Mouse (Mus musculus): ENCODE data around the gene Retnla.
"Not testable (repeated sequence)": the region's sequence is repeated elsewhere in the genome, so short reads cannot be mapped to it uniquely, and the experiment has no call there.

Gene Retnla

DNA sequence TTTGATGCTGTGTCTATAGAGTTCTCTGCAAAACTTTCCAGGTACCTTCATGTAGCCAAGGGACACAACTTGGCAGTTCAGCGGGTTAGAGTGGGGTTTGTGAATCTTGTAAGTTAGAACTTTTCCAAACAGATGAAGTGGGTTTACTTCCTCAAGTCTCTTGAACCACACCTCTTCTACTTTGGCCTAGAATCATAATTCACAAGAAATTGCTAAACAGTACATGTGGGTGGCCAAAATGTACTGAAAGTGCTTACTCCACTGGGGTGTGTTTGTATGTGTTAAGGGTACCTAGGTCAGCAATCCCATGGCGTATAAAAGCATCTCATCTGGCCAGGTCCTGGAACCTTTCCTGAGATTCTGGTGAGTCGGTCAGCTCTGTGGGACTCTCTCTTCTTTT lies at the start of gene Retnla:
Gene Retnla, plus strand, starts transcription at position 286 of the 400 bp plus-strand sequence.
- no peak for DNase-seq

DNA sequence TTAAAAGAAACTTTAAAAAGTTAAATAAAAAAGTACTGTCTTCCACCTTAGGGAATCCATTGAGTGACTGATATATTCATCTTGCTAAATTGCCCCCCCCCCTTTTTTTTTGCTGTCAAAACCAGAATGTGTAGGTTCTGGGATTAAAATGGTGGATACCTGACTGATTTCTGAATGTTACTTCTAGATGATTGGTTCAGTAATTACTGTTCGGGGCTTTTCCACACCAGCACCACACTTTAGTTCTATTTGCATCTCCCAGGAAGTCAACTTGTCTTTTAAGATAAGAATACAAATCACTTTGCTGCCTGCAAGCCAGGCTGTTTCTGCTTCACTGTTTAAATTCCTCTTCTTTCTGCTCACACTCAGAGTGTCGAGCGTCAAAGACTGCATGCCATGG lies 44.1 kb upstream of the Retnla start:
- no peak for DNase-seq

- no peak for DNase-seq
Measured at GRCm38 (mm10) chr16:48799470-48799869, 42.9 kb upstream of the Retnla start.

DNA sequence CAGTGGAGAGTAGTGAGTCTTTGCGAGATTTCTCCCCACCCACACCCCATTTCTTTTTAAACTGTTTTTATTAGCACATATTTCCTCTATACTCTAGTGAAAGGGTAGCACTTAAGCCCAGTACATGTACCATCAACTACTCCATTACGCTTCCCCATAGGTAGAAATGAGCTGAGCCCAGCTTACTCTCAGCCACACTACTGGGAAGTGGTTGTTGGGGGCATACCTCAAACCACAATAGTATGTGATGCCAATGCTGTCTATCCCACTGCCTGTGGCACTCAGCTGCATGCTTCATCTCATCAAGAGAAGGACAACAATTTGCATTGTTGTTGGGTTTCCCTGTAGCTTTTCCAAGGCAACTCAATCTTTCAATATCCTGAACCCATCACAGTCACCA lies 41.4 kb upstream of the Retnla start:
- no peak for DNase-seq

DNA sequence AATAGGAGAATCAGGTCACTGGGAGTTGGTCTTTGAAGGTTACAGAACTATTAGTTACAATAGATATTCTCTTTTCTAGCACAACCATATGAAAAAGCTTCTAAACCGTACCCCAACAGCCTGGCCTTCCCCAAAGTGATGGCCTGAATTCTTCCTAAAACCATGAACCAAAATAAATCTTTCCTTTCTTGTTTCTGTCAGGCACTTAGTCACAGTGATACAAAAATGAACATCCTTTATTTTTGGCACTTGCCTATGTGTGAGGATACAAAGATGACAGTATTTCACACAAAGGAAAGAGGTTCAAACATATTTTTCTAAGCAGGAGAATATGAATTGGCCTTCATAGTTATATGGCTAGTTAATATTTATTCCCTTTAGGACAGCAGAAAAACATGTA lies 36.9 kb upstream of the Retnla start:
- no peak for DNase-seq

DNA sequence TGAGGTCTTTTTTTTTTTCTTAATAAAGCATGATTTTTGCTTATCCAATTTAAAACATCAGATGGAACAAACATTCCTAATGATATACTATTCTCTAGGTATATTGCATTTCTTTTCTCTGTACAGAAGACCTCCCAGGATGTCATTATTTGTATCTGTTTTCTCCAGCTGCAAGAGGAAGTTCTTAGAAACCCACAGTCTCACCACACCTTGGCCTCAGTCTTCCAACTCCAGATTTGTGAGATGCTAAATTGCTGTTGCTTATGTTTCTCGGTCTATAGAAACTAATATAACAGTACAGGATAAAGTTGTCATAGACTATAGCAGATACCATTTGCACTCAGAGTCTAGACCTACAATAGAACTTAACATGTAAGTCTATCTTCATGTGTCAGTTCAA lies 35.8 kb upstream of the Retnla start:
- no peak for DNase-seq

GRCm38 (mm10) chr16:48809374-48809773 lies 33.0 kb upstream of the Retnla start:
- peak; percentile 11 for DNase-seq

- DNase-seq, result no peak
Measured at GRCm38 (mm10) chr16:48811881-48812436, 30.4 kb upstream of the Retnla start.

GRCm38 (mm10) chr16:48816695-48817094 lies 25.7 kb upstream of the Retnla start, which contains the start of gene Retnlb:
TSS of gene Retnlb (plus strand) at chr16:48816856.
- DNase-seq, result no peak

- DNase-seq, result no peak
Measured at GRCm38 (mm10) chr16:48818524-48818923, 23.8 kb upstream of the Retnla start.

GRCm38 (mm10) chr16:48826474-48826873 lies 15.9 kb upstream of the Retnla start:
- no peak for DNase-seq

DNA sequence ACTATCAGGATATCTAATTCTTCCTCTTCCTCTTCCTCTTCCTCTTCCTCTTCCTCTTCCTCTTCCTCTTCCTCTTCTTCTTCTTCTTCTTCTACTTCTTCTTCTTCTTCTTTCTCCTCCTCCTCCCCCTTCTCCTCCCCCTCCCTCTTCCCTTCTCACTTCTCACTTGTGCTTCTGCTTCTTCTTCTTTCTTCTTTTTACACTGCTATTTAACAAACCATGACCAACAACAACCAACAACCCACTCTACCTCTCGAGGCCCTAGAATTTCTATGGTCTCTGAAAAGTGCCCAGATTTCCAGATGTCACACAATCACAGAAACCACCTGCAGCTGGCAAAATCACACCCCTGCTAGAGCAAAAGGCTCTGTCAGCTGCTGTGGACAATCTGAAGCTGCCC lies 14.7 kb upstream of the Retnla start:
- DNase-seq, result no peak

DNA sequence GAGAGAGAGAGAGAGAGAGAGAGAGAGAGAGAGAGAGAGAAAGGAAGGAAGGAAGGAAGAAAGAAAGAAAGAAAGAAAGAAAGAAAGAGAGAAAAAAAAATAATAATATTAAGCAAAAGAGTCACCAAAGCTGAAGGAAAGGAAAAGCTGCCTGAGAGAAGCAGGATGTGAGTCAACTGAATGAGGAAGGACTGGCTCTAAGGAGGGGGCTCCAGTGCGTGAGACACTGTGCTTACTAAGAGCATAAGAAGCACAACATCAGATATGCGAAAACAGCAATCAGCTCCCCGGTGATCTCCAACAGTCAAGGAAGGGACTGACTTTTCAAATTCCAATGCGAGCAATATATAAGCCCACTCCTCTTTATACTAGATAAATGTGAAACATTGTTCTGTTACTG lies 13.3 kb upstream of the Retnla start:
- DNase-seq, result no peak

- DNase-seq, result no peak
Measured at GRCm38 (mm10) chr16:48832055-48832454, 10.3 kb upstream of the Retnla start.

DNA sequence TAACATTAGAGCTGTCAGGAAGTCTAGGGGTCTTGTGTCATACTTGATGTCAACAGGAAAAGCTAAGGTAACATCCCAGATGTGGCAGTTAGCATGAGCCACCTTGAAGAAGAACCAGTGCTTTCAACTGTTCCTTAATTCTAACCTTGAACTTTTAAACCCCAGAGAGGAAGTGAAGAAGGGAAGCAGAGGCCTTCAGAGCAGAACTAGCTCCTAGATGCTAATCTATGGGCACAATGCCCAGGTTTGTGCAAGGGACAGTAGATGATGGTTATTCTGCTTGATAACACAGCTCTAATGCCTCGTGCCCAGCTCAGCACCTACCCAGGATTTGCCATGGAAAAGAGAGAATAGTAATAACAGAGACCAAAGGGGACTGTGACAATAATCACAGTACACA lies 8.7 kb upstream of the Retnla start:
- not testable (repeated sequence) for DNase-seq

GRCm38 (mm10) chr16:48843671-48844386 lies 1.5 kb downstream of the Retnla start:
- no peak for DNase-seq

DNA sequence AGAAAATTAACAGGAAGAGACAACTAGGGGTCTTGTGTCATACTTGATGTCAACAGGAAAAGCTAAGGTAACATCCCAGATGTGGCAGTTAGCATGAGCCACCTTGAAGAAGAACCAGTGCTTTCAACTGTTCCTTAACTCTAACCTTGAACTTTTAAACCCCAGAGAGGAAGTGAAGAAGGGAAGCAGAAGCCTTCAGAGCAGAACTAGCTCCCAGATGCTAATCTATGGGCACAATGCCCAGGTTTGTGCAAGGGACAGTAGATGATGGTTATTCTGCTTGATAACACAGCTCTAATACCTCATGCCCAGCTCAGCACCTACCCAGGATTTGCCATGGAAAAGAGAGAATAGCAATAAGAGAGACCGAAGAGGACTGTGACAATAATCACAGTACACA lies 22.7 kb downstream of the Retnla start:
- not testable (repeated sequence) for DNase-seq

GRCm38 (mm10) chr16:48867690-48868089 lies 25.3 kb downstream of the Retnla start:
- no peak for DNase-seq

- DNase-seq, result no peak
Measured at GRCm38 (mm10) chr16:48868663-48869062, 26.3 kb downstream of the Retnla start.

DNA sequence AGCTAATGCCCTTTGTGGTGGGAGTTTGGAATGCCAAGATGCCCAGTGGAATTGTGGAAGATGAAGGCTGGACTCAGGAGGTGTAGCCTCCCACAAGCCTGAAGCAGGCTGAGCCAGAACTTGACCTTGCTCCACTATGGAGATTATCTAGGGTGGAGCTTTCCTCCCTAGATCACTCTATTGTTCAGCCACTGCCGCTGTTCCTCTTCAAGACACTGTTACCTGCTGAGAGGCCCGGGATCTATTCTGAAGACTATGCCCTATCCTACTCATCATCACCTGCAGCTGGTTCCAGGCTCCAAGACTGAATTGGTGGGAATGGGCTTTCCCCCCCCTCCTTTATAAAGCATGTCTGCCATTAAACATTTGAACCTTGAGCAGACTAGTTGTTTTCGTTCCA lies 27.3 kb downstream of the Retnla start:
- DNase-seq, result no peak

DNA sequence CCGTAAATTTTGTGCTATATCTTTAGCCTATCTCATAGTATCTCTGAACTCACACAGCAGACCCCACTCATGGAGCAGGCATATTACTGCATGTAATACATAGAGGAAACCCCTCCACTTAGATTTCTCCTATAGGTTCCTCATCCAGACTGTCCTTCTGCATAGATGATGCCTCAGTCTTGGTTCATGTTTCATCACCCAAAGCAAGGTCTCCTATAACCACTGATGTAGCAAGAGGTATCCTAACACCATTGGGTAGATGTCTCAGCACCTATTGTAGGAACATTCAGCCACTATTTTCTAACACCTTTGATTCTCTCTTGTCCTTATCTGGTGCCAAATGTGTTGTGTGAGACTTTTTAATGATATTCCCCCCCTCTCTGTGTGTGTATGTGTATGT lies 29.4 kb downstream of the Retnla start:
- DNase-seq, result no peak

DNA sequence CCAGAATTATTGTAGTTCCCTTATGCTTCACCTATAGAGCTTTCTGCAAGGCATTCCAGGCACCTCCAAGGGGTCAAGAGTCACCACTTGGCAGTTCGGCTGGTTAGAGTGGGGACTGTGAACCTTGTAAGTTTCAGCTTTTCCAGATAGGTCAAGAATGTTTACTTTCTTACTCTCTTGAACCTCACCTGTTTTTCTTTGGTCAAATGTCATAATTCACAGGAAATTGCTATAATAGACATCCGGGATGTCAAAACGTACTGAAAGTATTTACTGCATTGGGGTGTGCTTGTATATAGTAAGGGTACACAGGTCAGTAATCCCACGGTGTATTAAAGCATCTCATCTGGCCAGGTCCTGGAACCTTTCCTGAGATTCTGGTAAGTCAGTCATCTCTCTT lies 30.0 kb downstream of the Retnla start, which contains the start of gene Retnlg:
Gene Retnlg, plus strand, starts transcription at position 301 of the 400 bp plus-strand sequence.
- no peak for DNase-seq

DNA sequence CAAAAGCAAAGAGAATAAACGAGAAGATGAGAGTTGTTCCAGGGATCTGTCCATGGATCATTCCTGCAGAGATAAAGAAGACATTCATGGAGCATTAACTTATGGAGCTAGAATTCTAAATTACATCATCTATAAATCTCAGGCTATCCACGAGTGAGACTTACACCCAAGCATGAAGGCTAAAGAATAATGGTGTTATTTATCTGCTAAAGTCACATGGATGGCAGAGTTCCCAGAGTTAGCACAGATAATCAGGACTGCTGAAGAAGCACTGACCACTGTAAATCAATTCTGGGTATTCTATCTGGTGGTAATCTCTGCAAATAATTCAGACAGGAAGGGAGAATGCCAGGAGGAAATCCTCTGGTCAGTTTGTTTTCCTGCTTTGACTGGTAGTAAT lies 48.4 kb downstream of the Retnla start:
- peak; percentile 1 for DNase-seq

Data from embryo, embryonic 11 days (tissue).